8 mouse cellular contexts compared by ENCODE assay signal in genomic region chrX:9747305-9747938, GRCm38 (mm10).
DNase-seq lines count a peak whose midpoint lies in the region; ATAC-seq lines count a peak whose summit lies in the region.

No protein-coding gene starts in this region.

- no peaks in the 10 kb centered on the region for H3K9me3 ChIP-seq in heart, embryonic 11.5 days (replicated peaks; ENCODE audit: control insufficient read depth, low read length)
- no peaks in the 10 kb centered on the region for H3K9me3 ChIP-seq in heart, embryonic 15.5 days (replicated peaks)
- no peaks in the 10 kb centered on the region for H3K9me3 ChIP-seq in liver, embryonic 15.5 days (replicated peaks)
- no peaks in the 10 kb centered on the region for H3K9me3 ChIP-seq in neural tube, embryonic 15.5 days (replicated peaks)

- H3K4me3 ChIP-seq in heart, embryonic 11.5 days (ENCODE audit: low read depth, low read length), result peak overlapping the region; percentile 27
- H3K4me3 ChIP-seq in heart, embryonic 15.5 days, result peak overlapping the region; percentile 46
- peak overlapping the region; percentile 41 for H3K4me3 ChIP-seq in liver, embryonic 15.5 days (replicated peaks)
- H3K4me3 ChIP-seq in neural tube, embryonic 15.5 days (replicated peaks), result peak overlapping the region; percentile 38

- no peaks in the 10 kb centered on the region for H3K36me3 ChIP-seq in heart, embryonic 11.5 days (ENCODE audit: control insufficient read depth, insufficient read depth, low read length)
- H3K36me3 ChIP-seq in heart, embryonic 15.5 days, result no peaks in the 10 kb centered on the region
- H3K36me3 ChIP-seq in liver, embryonic 15.5 days (replicated peaks), result no peaks in the 10 kb centered on the region
- no peaks in the 10 kb centered on the region for H3K36me3 ChIP-seq in neural tube, embryonic 15.5 days

- H3K27me3 ChIP-seq in heart, embryonic 11.5 days (ENCODE audit: control insufficient read depth, insufficient read depth, low read length), result no peaks in the 10 kb centered on the region
- H3K27me3 ChIP-seq in heart, embryonic 15.5 days, result no peaks in the 10 kb centered on the region
- no peaks in the 10 kb centered on the region for H3K27me3 ChIP-seq in liver, embryonic 15.5 days
- no peaks in the 10 kb centered on the region for H3K27me3 ChIP-seq in neural tube, embryonic 15.5 days (replicated peaks)

- no peak overlapping the region for H3K27ac ChIP-seq in heart, embryonic 11.5 days (ENCODE audit: low read depth, low read length)
- H3K27ac ChIP-seq in heart, embryonic 15.5 days, result no peak overlapping the region
- no peak overlapping the region for H3K27ac ChIP-seq in liver, embryonic 15.5 days (replicated peaks)
- H3K27ac ChIP-seq in neural tube, embryonic 15.5 days (replicated peaks), result no peak overlapping the region

- WGBS in heart, embryonic 11.5 days (ENCODE audit: insufficient replicate concordance), result 21% methylated on average over 18 of the region's 27 CpGs
- WGBS in heart, embryonic 15.5 days, result 14% methylated on average over 20 of the region's 27 CpGs
- 19% methylated on average over 21 of the region's 27 CpGs for WGBS in liver, embryonic 15.5 days (ENCODE audit: insufficient replicate concordance)
- WGBS in neural tube, embryonic 15.5 days, result 22% methylated on average over 26 of the region's 27 CpGs

- ATAC-seq in heart, embryonic 11.5 days (replicated peaks; ENCODE audit: insufficient number of reproducible peaks, low FRiP score, low TSS enrichment), result peak; percentile 49
- ATAC-seq in heart, embryonic 15.5 days (replicated peaks; ENCODE audit: insufficient number of reproducible peaks, insufficient read depth, low FRiP score, low read depth), result 0 out of 2 replicates have a peak, but pooled peaks have one; percentile 10
- peak; percentile 37 for ATAC-seq in liver, embryonic 15.5 days (ENCODE audit: insufficient read depth)
- ATAC-seq in neural tube, embryonic 15.5 days (ENCODE audit: low FRiP score), result peak; percentile 65; the same call in 1 of the 2 replicates

- peak overlapping the region; percentile 58 for H3K4me2 ChIP-seq in heart, embryonic 11.5 days
- peak overlapping the region; percentile 62 for H3K4me2 ChIP-seq in heart, embryonic 15.5 days
- peak overlapping the region; percentile 50 for H3K4me2 ChIP-seq in liver, embryonic 15.5 days
- peak overlapping the region; percentile 57 for H3K4me2 ChIP-seq in neural tube, embryonic 15.5 days

- no peak overlapping the region for H3K9ac ChIP-seq in heart, embryonic 11.5 days (ENCODE audit: low read depth, low read length)
- no peak overlapping the region for H3K9ac ChIP-seq in heart, embryonic 15.5 days
- no peak overlapping the region for H3K9ac ChIP-seq in liver, embryonic 15.5 days
- H3K9ac ChIP-seq in neural tube, embryonic 15.5 days (replicated peaks), result no peak overlapping the region

- no peak for DNase-seq in heart, adult 11 months
- DNase-seq in embryo, embryonic 10 days (ENCODE audit: low spot score), result peak; percentile 53
- DNase-seq in kidney, postnatal 36 days, result peak; percentile 28 to 65
- DNase-seq in urinary bladder, postnatal 10 days (ENCODE audit: low spot score), result peak; percentile 9

- H3K4me1 ChIP-seq in heart, embryonic 11.5 days (ENCODE audit: control insufficient read depth, insufficient read depth, low read length), result no peaks in the 10 kb centered on the region
- H3K4me1 ChIP-seq in heart, embryonic 15.5 days (replicated peaks), result no peaks in the 10 kb centered on the region
- no peaks in the 10 kb centered on the region for H3K4me1 ChIP-seq in liver, embryonic 15.5 days (replicated peaks)
- no peaks in the 10 kb centered on the region for H3K4me1 ChIP-seq in neural tube, embryonic 15.5 days

Comparison
In these comparisons a context has a peak if more than half of its experiments do, and no peak if none do; other contexts are left out.
1. ATAC-seq: peak in every context shown above with its lines; median percentile 65 in neural tube, embryonic 15.5 days; 49 in heart, embryonic 11.5 days; 37 in liver, embryonic 15.5 days; 10 in heart, embryonic 15.5 days.